Mouse (Mus musculus): Measurements from ENCODE around the gene Senp1.

Senp1 gene

DNA sequence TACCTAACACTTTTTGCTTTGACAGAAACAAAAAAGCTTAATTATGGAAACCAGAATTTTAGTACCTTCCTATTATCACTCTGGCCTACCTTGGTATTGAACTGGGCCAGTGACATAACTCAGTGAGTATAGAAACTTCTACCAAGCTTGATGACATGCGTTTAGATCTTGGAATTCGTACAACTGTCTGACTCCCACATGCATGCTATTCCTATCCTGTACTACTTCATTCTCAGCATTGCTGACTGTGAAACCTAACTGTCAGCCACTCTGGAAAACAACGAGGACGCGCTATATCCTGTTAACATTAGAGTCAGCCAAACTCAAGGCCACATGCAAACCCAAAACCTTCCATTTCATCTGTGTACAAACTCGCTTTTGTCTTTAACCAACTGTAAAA, 49.6 kb downstream of the Senp1 start:
- no peak for DNase-seq

DNA sequence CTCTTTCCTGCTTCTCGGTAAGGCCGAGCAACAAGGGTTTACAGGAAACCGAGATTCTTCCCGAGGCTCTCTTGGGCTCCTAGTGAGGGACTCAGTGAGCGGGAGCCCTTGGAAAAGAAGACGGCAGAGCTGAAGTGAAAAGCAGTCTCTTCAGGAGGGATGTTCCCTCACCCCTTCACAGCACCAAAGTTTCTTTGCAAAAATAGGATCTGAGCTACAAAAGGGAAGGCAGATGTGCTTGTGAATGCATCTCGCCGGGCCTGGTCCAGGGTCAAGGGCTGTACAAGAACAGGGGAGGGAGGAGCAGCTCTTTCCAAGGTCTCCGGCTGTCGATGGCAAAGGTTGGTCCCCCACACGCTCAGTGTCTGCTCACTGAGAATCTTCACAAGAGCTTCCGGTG, 51.0 kb downstream of the Senp1 start:
- DNase-seq, result no peak

DNA sequence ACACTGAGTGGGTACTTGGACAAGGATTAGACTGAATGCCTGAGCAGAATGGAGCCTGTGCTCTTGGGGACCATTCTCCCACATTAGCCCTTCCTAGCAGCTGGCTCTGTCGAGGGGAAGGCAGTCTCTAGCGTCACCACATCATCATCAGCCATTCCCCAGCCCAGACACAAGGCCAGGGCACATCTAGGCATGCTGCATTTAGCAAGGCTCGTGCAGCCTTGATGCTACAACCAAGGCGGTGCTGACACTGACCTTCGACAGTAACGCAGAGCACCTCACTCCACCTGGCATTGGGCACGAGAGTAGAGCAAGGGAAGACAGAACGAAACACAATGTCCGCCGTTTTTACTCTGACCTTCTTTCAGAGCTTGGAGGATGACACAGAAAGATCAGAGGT, 53.9 kb downstream of the Senp1 start:
- DNase-seq, result no peak

DNA sequence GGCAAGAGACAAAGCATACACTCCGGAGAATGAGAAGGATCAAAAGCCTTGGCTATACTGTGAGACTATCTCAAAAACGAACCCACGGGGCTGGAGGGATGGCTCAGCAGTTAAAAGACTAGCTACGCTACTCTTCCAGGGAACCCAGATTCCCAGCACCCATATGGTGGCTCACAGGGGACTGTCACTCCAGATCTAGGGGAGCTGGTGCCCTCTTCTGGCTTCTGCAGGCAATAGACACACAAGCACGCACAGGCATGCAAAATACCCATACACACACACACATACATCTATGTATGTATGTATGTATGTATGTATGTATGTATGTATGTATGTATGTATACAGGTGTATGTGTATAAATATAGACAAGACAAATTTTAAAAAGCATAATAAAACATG, 57.0 kb downstream of the Senp1 start:
- no peak for DNase-seq

DNA sequence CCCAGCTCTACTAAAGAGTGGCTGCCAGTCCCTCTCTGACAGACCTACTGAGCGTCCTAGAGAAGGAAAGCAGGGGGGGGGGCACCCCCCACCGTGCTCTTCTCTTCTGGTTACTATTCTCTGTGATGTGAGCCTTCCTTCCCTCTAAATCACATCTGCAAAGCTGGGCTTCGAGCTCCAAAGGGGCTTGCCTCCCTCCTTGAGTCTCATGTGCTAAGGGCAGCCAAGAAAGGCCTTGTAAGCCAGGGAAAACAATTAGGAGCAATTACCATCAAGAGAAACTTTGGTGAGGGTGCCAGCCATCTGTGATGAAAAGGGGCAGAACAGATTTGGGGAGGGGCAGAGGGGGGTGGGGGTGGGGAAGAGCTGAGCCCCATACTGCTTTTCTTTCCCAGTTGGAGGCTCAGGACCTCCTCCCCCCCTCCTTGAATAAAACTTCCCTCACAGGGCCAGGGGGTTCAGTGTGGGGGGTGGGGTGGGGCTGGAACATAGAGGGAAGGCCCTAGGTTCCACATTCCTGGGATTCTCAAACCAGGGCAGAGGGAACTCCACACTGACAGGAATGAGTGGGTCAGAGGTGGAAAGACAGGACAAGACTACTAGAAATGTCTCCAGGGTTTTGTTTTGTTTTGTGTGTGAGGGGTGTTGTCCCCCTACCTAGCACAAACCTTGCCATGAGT, 58.3 kb downstream of the Senp1 start:
- no peak for DNase-seq

DNA sequence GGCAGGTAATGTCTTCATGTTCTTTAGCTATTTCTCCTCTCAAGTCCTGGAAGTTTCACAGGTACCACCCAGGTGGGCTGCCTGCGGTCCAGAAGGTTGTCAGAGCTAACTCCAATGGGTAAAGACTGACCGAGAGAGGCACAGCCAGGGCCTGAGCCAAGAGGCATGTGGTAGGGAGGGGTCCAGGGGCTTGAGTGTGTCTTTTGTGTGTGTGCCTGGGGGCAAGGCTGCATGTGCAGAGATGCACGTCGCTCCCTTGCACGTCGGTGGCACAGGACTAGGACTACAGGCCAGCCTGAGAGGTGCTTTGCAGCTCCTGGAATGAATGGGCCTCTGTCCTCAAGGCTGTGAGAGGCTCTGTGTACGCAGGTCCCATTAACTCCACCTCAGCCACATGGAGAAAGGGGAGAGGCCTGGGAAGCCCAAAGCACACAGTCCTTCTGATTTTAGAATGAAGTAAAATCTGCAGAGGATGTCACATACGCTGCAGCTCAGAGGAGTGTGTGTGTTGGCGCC, 60.3 kb downstream of the Senp1 start:
- DNase-seq, result peak; percentile 29

DNA sequence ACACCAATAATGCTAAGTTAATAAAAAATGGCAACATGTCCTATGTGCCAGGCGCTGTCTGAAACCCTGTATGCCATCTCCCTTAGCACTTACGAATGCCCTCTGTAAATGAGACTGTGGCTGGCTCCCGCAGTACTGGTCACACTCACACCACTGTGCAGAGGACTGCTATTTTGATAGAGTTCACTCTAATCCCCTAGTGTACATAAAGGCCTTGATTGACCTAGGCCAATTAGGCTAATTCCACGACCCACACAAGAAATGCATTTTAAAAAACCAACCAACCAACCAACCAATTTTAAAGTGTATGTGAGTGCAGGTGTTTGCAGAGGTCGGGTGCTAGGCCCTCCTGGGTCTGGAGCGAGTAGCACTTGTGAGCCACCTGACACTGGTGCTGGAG, 63.7 kb downstream of the Senp1 start:
- no peak for DNase-seq

DNA sequence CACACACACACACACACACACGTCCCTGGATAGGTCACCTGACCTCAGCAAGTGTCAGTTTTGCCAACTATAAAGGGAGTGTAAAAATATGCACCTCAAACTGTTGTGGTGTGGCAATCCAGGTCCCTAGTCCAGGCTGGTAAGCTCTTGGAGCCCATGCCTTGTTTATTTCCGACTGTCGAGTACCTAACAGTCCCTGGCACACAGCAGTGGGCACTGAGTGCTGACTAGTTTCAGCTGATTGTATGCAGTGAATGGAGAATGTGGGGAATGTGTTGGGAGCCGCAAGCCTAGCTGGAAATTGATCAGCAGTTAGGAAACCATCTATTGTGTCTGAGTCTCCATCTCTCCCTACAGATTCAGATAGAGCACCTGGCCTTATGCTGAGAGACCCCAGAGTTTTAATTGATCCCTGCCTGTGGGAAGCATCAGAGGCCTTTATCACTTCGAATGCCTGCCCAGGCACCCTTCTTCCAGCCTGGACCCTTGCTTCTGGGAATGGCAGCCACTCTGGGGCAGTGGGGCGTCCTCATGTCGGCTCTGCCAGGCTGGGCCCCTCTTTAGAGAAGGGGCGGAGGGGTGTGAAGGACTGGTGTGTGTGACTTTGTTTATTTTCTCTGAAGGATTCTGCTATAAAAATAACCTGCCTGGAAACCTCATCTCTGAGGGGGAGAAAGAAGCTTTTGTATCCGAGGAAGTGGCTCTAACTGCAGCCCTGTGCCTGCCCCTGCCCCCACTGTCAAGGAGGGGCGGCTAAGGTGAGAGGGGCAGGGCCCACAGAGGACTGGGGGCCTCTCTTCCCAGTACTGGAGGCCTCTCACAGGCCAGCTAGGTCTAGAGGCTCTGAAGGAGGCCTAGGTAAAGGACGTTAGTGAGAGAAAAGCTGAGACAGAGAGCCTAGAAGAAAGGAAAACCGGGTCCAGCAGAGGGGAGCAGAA, 66.3 kb downstream of the Senp1 start:
- peak; percentile 44 for DNase-seq

DNA sequence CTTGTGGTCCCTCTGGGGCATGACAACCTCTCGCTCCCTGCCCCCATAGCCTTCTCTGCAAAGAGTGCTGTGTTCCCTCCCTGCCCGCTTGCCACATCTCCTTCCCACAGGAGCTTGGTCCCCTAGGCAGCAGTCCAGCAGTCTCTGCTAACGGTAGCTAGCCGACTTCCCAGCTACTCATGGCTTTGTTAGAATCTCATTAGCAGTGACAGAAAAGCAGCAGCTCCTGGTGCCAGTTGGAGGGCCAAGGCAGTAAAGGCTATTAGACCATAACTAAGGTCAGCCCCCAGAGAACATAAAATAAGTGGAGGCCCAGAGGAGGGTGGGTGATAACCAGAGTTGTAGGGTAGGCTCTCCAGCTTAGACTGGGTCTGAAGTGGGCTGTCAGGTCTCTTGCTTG, 67.9 kb downstream of the Senp1 start:
- DNase-seq, result no peak

DNA sequence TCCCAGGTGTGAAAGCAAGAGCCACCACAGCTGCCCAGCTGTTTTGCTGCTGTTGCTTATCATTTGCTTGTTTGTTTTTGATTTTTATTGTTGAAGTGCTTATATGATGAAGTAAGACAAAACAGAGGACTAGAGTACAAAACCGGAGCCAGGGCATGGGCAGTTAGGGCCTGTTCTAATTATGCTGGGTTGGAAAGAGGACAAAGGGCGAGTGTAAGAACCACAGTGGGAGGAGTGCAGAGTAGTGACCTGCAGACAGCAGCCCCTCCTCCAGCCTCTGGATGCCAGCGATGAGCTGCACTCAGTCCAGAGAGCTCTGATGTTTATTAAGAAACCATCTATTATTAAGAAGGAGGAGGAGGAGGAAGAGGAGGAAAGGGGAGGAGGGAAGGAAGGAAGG, 70.4 kb downstream of the Senp1 start:
- peak; percentile 39 for DNase-seq

DNA sequence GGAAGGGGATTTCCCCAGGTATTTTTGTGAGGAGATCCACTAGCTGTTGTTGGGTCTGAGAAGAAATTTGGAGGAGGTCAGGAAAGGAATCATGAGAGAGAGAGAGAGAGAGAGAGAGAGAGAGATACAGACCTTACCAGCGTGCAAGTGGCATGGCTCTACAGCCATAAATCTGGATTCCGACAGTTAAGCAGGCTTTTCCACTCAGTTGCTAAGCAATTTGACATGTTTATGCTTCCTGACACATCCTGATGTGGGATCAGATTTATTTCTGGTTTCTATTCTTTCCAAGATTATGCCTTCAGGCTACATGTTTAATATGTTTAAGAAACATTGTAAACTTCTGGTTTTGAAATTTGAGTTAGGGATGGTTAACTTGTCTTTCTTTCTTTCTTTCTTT, 71.7 kb downstream of the Senp1 start:
- DNase-seq, result peak; percentile 59

DNA sequence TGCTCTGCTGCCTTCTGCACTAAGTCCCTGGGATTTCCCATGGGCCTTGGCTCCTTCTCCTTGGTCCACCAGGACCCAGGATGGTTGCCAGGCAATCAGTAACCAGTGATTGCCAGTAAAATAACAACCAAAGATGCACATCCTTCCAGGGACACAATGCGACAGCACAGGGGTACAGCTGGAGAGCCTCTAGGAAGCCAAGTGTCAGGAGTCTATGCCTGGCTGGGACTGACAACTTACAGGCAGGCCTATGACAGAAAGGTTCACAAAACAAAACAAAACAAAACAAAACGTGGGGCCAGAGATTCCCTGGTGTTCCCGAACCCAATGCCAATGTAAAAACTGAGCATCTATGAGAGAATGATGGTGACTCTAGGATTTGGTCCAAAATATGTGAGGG, 74.5 kb downstream of the Senp1 start:
- DNase-seq, result no peak

DNA sequence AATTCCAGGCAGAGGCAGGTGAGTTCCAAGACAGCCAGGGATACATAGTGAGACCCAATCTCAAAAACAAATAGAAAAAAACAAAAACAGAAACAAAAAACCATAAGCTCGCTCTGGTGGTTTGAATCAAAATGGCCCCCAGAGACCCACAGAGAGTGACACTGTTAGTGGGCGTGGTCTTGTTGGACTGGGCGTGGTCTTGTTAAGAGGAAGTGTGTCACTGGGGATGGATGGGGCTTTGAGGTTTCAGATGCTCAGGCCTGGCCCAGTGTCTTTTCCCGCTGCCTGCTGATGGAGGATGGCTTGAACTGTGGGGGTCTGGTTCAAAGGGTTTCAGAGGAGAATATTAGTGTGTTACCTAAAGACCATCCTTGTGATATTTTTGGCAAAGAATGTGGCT, 75.6 kb downstream of the Senp1 start:
- DNase-seq, result peak; percentile 39

DNA sequence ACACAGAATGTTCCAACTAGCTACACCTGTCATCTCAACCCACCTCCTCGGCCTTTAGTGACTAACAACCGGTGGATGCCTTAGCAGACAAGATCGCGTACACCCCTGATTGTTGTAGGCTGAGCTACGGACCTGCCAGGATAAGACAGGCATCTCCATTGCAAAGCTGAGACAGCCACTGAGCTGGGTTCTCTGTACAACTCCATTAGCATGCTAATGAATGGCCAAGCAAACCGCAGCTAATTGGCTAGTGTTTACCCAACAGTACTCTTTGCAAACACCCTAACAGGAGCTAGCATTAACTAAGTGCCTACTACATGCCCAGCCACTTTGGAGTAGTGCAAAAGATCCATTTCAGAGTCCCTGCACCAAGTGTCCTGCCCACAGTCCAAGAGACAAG, 80.7 kb downstream of the Senp1 start:
- DNase-seq, result no peak

DNA sequence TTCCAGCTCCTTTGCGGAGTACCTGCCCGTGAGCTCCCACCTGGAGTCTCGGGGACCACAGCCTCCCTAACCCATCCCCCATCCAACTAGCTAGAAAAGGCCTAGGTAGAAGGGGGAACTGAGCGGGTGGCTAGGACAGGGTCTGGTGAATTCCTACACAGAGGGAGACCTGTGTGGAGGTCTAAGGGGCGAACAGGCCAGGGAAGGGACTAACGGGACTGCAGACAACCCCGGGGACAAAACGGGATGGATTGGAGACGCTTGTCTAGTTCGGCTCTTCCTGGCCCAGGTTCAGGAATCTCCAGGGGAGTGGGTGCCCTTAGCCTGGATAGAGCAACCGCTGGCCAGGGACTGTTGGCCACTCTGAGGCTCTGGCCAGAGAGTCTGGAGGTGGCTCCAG, 88.4 kb downstream of the Senp1 start:
- DNase-seq, result peak; percentile 36

DNA sequence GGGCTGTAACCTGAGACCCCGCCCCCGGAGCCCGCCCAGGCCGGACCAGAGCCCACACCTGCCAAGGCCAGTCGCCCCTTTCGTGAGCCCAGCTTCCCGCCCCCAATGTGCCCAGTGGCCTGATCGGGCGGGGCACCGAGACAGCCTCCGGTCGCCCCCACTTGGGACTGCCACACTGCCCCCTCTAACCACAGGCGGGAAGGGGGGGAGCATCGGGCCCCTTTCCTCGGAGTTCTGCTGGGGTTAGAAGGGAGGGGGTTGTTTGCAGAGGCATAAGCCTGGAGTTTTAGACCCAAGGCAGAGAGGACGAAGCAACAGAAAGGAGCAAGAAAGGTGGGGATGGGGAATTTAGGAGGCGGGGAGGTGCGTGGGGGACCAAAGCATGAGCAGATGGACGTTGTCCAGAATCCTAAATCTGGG, 88.8 kb downstream of the Senp1 start:
- no peak for DNase-seq

DNA sequence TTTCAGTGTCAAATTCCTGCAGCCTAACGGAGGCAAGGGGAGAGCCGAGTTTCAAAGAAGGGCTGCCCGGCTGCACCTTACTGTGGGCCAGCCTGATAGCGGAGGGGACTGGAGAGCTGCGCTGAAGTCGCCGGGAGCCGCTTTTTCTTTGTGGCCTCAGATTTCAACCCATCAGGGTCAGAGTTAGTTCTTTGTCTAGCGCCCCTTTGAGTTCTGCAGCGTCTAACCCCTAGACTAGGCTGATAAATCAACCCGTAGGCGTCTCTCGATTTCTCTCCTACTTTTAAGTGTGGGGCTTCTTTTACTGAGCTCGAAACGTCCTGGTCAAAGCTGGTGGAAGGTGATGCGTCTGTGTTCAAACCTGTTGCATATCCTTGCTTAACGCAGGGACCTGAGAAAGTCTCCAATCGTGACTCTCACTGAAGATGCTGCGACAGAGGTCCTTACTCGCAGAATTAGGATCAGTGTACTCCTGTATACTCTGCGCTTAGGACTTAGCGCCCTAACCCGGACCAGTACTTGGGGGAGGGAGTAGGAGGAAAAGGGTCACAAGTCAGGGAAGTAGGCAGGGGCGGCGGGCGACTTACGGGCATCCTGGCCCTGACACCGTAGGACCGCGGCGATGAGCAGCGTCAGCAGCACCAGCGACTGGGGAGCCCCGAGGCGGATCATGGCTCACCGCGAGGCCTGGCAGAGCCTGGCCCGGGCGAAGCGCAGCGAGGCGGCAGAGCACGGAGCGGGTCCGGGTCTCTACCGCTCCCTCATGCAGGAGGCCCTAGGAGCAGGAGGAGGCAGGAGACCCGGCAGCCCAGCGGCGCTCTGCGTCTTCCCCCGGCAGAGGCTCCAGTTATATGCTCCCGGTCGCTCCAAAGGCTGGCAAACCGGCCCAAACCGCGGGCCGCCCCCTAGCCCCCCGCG, 89.5 kb downstream of the Senp1 start, which contains the start of gene Col2a1:
TSS of gene Col2a1 (minus strand) at position 874 of the 918 bp plus-strand sequence.
- DNase-seq, result peak; percentile 89

DNA sequence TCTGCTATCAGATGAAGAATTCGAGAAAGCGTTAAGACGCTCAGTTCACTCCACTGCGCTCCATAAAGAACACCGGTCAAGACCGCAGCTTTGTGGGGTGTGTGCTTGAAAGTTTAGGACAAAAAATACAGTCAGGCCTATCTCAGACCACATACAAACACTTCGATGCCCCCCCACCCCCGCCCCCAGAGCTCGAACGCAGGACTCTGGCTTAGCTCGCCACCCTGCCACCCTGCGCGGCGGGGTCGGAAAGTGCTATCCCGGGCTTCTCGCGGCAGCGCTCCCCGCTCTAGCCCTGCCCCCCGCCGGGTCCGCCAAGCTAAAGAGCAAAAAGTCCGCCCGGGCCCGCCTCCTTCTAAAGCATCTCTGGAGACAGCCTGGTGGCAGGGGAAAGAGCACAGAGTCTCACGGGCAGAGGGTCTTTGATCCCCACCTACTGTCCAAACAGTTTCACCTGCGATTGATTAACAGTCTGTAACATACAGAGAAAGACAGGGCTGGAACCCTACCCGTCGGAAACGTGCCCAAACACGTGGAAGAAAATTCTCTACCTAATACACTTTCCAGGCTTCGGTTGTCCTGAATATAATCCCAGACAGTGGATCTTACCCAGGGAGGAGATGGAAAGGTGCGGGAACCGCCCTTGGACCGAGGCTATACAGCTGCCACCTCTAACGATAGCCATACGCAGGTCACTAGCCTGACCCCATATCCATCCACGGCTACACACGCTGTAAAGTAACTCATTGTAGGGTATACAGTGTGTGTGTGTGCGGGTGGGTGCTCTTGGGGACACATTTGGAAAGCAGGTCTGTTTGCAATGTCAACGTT, 90.3 kb downstream of the Senp1 start:
- peak; percentile 87 for DNase-seq

DNA sequence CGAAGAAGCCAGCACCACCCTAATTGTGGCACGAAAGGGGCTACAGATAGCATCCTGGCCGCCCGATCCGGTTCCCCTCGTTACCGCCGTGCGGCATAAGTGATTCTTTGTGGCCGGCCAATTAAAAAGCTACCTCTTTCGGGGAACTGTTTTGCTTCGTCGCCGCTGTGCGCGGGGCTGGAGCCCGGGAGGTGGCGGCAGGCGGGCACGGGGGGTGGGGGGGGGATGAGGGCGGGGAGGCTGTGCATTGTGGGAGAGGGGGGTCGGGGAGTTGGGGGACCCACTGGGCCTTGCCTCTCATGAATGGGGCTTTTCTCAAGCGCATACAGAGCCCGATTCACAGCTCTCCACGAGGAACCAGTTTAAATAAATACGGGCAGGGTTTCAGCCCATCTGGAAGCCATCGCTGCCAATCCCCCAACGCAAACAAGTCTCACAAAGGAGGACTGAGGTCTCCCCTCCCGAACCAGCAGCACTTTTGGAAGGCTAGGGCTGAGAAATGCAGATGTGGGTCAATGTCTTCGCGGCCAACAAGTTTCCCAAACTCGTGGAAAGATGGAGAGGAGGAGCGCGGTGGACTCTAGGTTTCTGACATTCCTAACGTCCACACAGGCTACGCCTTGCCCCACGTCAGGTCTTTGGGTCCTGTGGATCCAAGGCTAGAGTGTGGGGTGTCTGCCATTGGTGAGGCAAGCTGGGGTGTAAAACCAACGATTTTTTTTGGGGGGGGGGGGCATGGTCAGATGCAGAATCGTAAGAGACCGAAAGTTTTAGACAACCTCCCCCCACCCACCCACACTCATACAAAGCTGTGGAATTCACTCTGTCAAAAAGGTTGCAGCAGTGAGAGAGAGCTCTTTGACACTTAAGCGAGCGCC, 91.2 kb downstream of the Senp1 start:
- DNase-seq, result peak; percentile 86

DNA sequence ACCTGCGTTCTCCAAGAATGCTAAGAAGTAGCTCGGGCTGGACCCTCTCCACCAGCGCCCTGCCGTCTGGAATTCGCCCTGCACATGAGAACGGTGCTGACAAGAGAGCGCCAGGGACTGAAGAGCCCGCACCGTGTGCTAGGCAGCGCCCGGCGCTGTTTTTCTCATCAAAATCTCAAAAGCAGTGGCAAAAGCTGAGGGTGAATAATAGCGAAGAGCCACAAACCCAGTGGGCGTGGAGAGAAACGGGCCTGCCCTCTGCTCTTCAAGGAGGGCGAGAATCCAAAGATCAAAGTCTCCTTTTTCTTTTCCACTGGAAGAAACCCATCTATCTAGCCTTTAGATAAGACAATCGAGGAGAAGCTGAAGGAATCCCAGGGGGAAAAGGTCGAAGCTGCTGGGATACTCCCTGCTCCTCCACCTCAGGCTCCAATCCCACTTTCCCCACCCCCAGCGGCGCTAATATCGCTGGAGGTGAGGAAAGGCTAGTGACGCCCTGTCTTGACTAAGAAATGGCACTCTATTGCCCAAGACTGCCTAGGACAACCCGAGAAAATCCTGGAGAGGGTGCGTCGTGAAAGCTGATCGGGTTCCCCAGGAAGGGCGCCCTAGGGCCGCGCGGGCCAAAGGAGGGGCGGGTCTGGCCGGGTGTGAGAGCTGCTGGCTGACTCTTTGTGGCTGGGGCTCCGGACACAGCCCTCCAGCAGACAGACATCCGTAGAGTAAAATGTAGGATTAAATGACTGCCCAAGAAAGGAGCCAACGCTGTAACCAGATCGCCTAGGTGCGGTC, 92.0 kb downstream of the Senp1 start:
- peak; percentile 84 for DNase-seq

Data from embryo, embryonic 11 days (tissue).